Mouse (Mus musculus): ENCODE data around the gene Ccdc58.
"Not testable (repeated sequence)": the region's sequence is repeated elsewhere in the genome, so short reads cannot be mapped to it uniquely, and the experiment has no call there.

Gene Ccdc58

GRCm38 (mm10) chr16:36074772-36075171, 3.3 kb downstream of the Ccdc58 start:
- no peak for DNase-seq (ENCODE audit: low read depth, low spot score)

GRCm38 (mm10) chr16:36079916-36080315, 8.4 kb downstream of the Ccdc58 start:
- no peak for DNase-seq (ENCODE audit: low read depth, low spot score)

GRCm38 (mm10) chr16:36087846-36088245, 16.4 kb downstream of the Ccdc58 start:
- no peak for DNase-seq (ENCODE audit: low read depth, low spot score)

- DNase-seq (ENCODE audit: low read depth, low spot score) = no peak
Observed at GRCm38 (mm10) chr16:36089065-36089464, 17.6 kb downstream of the Ccdc58 start.

- DNase-seq (ENCODE audit: low read depth, low spot score) = no peak
Observed at GRCm38 (mm10) chr16:36089850-36090616, 18.5 kb downstream of the Ccdc58 start.

- DNase-seq (ENCODE audit: low read depth, low spot score) = no peak
Observed at GRCm38 (mm10) chr16:36090785-36091509, 19.5 kb downstream of the Ccdc58 start.

- DNase-seq (ENCODE audit: low read depth, low spot score) = no peak
Observed at GRCm38 (mm10) chr16:36094079-36094478, 22.6 kb downstream of the Ccdc58 start.

- not testable (repeated sequence) for DNase-seq (ENCODE audit: low read depth, low spot score)
Observed at GRCm38 (mm10) chr16:36097813-36098499, 26.5 kb downstream of the Ccdc58 start.

GRCm38 (mm10) chr16:36101526-36101925, 30.0 kb downstream of the Ccdc58 start:
- no peak for DNase-seq (ENCODE audit: low read depth, low spot score)

- DNase-seq (ENCODE audit: low read depth, low spot score) = no peak
Observed at GRCm38 (mm10) chr16:36102211-36102610, 30.7 kb downstream of the Ccdc58 start.

GRCm38 (mm10) chr16:36111486-36111885, 40.0 kb downstream of the Ccdc58 start:
- DNase-seq (ENCODE audit: low read depth, low spot score) = not testable (repeated sequence)

- DNase-seq (ENCODE audit: low read depth, low spot score) = not testable (repeated sequence)
Observed at GRCm38 (mm10) chr16:36115751-36116150, 44.3 kb downstream of the Ccdc58 start.

GRCm38 (mm10) chr16:36128092-36128491, 56.6 kb downstream of the Ccdc58 start:
- DNase-seq (ENCODE audit: low read depth, low spot score) = no peak

- DNase-seq (ENCODE audit: low read depth, low spot score) = no peak
Observed at GRCm38 (mm10) chr16:36131141-36131540, 59.7 kb downstream of the Ccdc58 start, which contains the start of gene Csta1. Csta1 (minus strand) TSS chr16:36131241.

GRCm38 (mm10) chr16:36138201-36138600, 66.7 kb downstream of the Ccdc58 start:
- DNase-seq (ENCODE audit: low read depth, low spot score) = no peak

Measured in brain, embryonic 18.5 days (tissue).